Mouse (Mus musculus) midbrain, postnatal 0 days (tissue): ENCODE results near the gene Methig1. TPM values are rescaled to one million over a fixed set of nuclear protein-coding genes. Genes with fewer than 3 reads are reported as not detected.
"Not testable (repeated sequence)": the region's sequence is repeated elsewhere in the genome, so short reads cannot be mapped to it uniquely, and the experiment has no call there.

Experiments
- ATAC-seq: fragments of 200-750 bp; cut with Nextera tagmentation; 2 replicates; pipeline ENCODE4 v1.8.0; 2017; ENCODE audit warnings: moderate number of reproducible peaks, mild to moderate bottlenecking, moderate TSS enrichment, moderate library complexity; ENCODE audit not compliant: low FRiP score
- DNase-seq: peaks from one replicate; pipeline ENCODE4 v3.0.0-alpha.2; 2015; ENCODE audit warnings: low spot score
- H3K27ac ChIP-seq: fragments of 300-500 bp; sonication (generic); 2 replicates; pipeline ENCODE4 v1.5.1; 2014; ENCODE audit warnings: low read depth, mild to moderate bottlenecking, low read length, mixed read lengths
- H3K27me3 ChIP-seq: fragments of 300-500 bp; sonication (generic); 2 replicates; pipeline ENCODE4 v1.6.1; 2014; ENCODE audit warnings: low read length, control low read depth, mixed read lengths; ENCODE audit not compliant: insufficient read depth
- H3K36me3 ChIP-seq: fragments of 300-500 bp; sonication (generic); 2 replicates; pipeline ENCODE4 v1.6.1; 2014; ENCODE audit warnings: low read length, control low read depth, mixed read lengths; ENCODE audit not compliant: insufficient read depth
- H3K4me1 ChIP-seq: fragments of 300-500 bp; sonication (generic); 2 replicates; pipeline ENCODE4 v1.6.1; 2014; ENCODE audit warnings: mild to moderate bottlenecking, control low read depth, antibody characterized with exemption, low read length, mixed read lengths; ENCODE audit not compliant: insufficient read depth
- H3K4me2 ChIP-seq: fragments of 300-500 bp; sonication (generic); 2 replicates; pipeline ENCODE4 v1.6.1; 2014; ENCODE audit warnings: low read depth, mild to moderate bottlenecking, low read length, mixed read lengths; ENCODE audit not compliant: poor library complexity, severe bottlenecking
- H3K4me3 ChIP-seq: fragments of 300-500 bp; sonication (generic); 2 replicates; pipeline ENCODE4 v1.5.1; 2014; ENCODE audit warnings: low read depth, mild to moderate bottlenecking, low read length, moderate library complexity
- H3K9ac ChIP-seq: fragments of 300-500 bp; sonication (generic); replicated peaks from 2 replicates; pipeline ENCODE4 v1.6.1; 2014; ENCODE audit warnings: mild to moderate bottlenecking, low read length, moderate library complexity, mixed read lengths; ENCODE audit not compliant: poor library complexity, severe bottlenecking
- H3K9me3 ChIP-seq: fragments of 300-500 bp; sonication (generic); 2 replicates; pipeline ENCODE4 v1.6.1; 2016; ENCODE audit warnings: low read length, control low read depth
- CTCF ChIP-seq: IDR thresholded peaks from 2 replicates; pipeline ENCODE4 v1.5.1; 2016; ENCODE audit warnings: antibody characterized with exemption, mild to moderate bottlenecking
- WGBS: fragments of 180-500 bp; shearing (Covaris S2); extraction: QIAGEN DNeasy Blood & Tissue Kit; methylation state at CpG from one replicate; pipeline ENCODE4 v1.1.7; 2014; 5-methylcytosine and 5-hydroxymethylcytosine counted together
- polyA plus RNA-seq: library from polyadenylated mRNA; unstranded; fragments of >200 nt; fragmentation: Nextera tagmentation; extraction: Ambion mirVana; gene quantifications from 2 replicates; pipeline ENCODE4 v1.2.1, GENCODE M21; 2015
- total RNA-seq: library from RNA; depleted of rRNA; stranded (reverse); fragments of >200 nt; gene quantifications from 2 replicates; pipeline ENCODE4 v1.2.3, GENCODE M21; 2014

The Methig1 gene
- total and polyA plus RNA-seq, 2 experiments from 2014 or later = not detected

DNA sequence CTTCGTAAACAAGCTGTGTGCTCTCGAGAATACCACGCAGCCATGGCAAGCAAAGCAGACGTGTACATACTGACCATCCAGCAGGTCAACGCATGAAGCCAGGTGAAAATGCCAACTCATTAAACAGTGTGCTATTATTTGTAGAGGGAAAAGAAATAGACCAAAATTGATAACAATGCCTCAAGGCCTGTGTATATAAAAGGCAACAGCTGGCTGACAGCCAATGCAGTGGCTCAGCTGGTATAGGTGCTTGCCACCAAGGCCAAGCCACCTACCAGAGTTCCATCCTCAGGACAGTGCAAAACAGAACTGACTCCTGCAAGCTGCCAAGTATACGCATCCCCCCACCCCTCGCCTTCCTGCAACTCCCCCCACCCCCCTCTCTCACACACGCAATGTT lies 62.7 kb downstream of the Methig1 start:
- no peak for TF ChIP-seq CTCF
- DNase-seq (no peak), ATAC-seq (no peak)
- H3K27ac ChIP-seq = no peak overlapping the region
- no peak overlapping the region for H3K4me3 ChIP-seq
- peaks cover 7% of the 10 kb centered on the region; the same call in 1 of the 2 replicates for H3K4me1 ChIP-seq
- 0 out of 2 replicates have a peak, but pooled peaks cover 2% of the 10 kb centered on the region for H3K36me3 ChIP-seq
- H3K9me3 ChIP-seq = no peaks in the 10 kb centered on the region
- 85% methylated on average over 8 of the region's 8 CpGs for WGBS
- H3K9ac ChIP-seq = no peak overlapping the region
- no peak overlapping the region for H3K4me2 ChIP-seq
- H3K27me3 ChIP-seq = no peaks in the 10 kb centered on the region

DNA sequence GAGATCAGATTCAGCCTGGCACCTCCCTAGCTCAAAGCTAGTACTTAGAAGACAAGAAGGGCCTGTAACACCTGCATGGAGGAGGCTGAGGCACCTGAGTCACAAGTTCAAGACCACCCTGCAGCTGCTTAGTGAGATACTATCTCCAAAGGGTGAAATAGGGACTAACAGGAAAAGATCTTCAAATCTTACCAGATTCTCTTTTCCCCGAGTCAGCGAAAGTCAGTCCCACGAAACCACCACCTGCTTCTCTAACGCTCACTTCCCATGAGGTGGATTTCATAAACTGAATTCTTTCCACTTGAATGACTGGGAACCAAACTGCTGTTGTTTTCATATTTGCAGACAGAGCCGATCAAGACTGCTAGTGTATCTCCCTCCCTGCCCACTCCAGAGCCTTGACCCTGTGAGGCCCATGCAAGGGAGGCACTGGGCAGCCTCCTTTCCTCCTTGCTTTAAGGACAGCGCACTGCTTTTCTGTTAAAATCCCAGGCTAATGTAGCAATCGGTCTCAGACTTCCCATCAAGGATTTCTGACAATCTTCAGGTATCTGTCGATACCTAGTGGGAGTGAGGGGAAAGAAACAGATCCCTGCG lies 65.0 kb downstream of the Methig1 start:
- 87% methylated on average over 9 of the region's 9 CpGs for WGBS
- H3K9ac ChIP-seq = no peak overlapping the region
- H3K9me3 ChIP-seq = no peaks in the 10 kb centered on the region
- DNase-seq (no peak), ATAC-seq (no peak)
- H3K4me1 ChIP-seq = peaks cover 13% of the 10 kb centered on the region; the same call in 1 of the 2 replicates
- no peak overlapping the region for H3K27ac ChIP-seq
- H3K4me3 ChIP-seq = no peak overlapping the region
- H3K27me3 ChIP-seq = no peaks in the 10 kb centered on the region
- no peak overlapping the region for H3K4me2 ChIP-seq
- no peak for TF ChIP-seq CTCF
- no peaks in the 10 kb centered on the region for H3K36me3 ChIP-seq

DNA sequence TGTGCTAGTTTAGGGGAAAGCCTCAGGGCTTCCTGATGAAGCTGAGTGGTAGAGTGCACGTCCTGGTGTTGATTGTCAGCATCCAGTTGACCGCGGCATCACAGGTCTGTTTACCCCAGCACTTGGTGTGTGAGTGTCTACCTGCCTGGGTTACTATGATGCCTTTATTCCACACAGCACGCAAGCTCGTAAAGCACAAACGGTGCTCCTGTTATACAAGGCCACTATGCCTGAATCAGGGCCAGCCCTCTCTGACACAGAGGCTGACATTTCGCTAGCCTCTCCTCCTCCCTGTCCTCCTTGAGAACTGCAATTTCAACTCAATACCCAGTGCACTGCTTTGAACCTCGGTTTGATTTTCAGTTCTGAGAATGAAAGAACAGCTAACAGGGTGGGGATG lies 66.4 kb downstream of the Methig1 start:
- no peak for TF ChIP-seq CTCF
- H3K9me3 ChIP-seq = no peaks in the 10 kb centered on the region
- H3K4me2 ChIP-seq = no peak overlapping the region
- WGBS = 71% methylated on average over 8 of the region's 8 CpGs
- no peak for ATAC-seq
- DNase-seq = no peak
- H3K36me3 ChIP-seq = no peaks in the 10 kb centered on the region
- H3K27ac ChIP-seq = no peak overlapping the region; the same call in 1 of the 2 replicates
- peaks cover 2% of the 10 kb centered on the region for H3K27me3 ChIP-seq
- H3K4me1 ChIP-seq = peaks cover 13% of the 10 kb centered on the region; the same call in 1 of the 2 replicates
- no peak overlapping the region for H3K9ac ChIP-seq
- H3K4me3 ChIP-seq = no peak overlapping the region

DNA sequence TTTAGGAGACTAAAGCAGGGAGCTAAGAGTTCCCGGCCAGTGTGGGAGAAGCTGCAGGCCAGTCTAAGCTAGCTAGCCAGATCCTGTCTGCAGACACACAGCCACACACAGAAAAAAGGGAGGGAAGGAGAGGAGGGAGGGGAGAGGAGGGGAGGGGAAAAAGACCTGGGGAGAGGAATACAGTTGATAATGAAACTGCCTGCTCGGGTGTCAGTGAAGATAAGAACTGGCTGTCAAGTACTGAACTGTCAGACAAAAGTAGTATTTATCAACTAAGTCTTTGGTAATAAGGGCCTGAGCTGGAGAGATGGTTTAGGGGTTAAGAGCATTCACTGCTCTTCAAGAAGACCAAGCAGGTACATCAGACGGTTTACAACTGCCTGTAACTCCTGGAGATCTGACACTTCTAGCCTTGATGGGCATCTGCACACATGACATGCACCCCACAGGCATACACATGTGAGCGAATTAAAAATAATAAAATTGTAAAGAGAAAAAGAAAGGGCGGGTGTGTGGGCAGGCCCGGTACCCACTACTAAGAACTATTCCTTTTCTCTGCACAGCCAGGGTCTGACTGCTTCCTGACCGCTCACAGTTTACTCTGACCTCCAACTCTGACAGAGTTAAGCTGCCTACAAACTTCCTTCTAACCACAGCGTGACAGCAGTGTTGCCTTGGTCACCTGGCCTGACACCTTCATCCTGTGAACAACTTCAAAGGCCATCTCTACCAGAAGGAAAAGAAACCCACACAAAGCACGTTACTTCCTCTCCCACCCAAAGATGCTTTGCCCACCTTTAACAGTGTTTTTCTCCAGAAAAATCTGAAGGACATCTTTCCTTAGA lies 67.2 kb downstream of the Methig1 start:
- 64% methylated on average over 9 of the region's 9 CpGs for WGBS
- peaks cover 10% of the 10 kb centered on the region for H3K27me3 ChIP-seq
- ATAC-seq = no peak
- H3K4me2 ChIP-seq = no peak overlapping the region
- H3K4me1 ChIP-seq = peaks cover 13% of the 10 kb centered on the region; the same call in 1 of the 2 replicates
- no peak overlapping the region for H3K4me3 ChIP-seq
- H3K9me3 ChIP-seq = no peaks in the 10 kb centered on the region
- H3K36me3 ChIP-seq = no peaks in the 10 kb centered on the region
- H3K9ac ChIP-seq = 0 out of 2 replicates have a peak overlapping the region, but pooled peaks have one; percentile 13
- DNase-seq = no peak
- no peak for TF ChIP-seq CTCF
- no peak overlapping the region for H3K27ac ChIP-seq

DNA sequence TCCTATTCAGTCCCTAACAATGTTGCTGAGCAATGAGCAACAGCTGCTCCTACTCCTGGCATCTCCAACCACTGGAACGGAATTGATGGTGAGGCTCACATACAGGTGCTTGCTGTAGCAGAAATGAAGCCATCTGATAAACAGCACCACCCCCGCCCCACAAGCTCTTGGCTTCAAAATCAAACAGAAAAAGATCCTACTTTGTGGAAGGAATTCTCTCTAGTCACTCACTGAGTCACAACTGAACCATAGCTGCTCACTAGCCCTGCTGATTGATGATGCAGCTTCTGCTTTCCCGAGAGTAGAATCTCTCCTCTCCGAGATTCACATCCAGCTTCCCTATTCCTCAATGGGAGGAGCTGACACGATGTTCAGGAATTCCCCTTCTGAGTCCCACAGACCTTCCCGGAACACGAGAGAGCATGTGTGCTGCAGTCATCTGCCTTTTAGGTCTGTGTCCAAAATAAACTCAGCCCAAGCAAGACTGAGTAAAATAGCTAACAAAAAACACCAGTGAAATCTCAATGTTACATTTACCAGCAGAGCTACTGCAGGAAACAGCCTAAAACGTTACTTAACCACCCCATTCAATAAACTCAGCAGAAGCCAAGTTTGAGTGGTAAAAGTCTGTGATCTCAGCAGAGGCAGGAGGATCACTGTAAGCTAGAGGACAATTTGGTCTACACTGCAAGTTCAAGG lies 68.3 kb downstream of the Methig1 start:
- Histone ChIP-seq H3K27me3 (peaks cover 15% of the 10 kb centered on the region), H3K27ac (no peak overlapping the region), H3K9me3 (no peaks in the 10 kb centered on the region), H3K9ac (0 out of 2 replicates have a peak overlapping the region, but pooled peaks have one; percentile 13), H3K4me1 (peaks cover 13% of the 10 kb centered on the region; the same call in 1 of the 2 replicates), H3K4me3 (peak overlapping the region; percentile 85), H3K36me3 (no peaks in the 10 kb centered on the region), H3K4me2 (peak overlapping the region; percentile 91)
- ATAC-seq = no peak
- WGBS = 48% methylated on average over 8 of the region's 8 CpGs
- DNase-seq = no peak
- no peak for TF ChIP-seq CTCF

DNA sequence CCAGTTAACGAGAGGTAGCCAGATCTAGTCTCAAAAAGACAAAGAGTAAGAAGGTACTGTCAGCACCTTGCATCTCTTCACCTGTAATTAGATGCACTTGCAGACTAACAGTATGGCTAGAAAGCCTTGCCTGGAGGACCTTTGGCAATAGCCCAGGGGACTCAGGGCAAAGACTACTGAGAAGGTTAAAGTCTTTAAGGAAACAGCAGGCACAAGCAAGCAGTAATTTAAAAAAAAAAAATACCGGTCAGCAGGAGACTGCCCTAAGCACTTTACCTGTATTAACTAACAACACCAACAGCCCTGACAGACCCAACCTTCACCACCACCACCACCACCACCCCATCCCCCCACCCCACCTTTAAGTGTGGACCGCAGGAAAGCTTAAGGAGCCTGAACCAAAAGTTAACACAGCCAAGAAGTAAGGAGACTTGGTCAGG lies 68.8 kb downstream of the Methig1 start, which contains the start of gene Gm5475:
Gm5475 (plus strand) TSS at position 390 of the 440 bp plus-strand sequence.
- H3K36me3 ChIP-seq, H3K9me3 ChIP-seq, ATAC-seq, DNase-seq: not testable (repeated sequence)
- 27% methylated on average over 3 of the region's 3 CpGs for WGBS
- Histone ChIP-seq H3K27me3 (peaks cover 15% of the 10 kb centered on the region), H3K4me3 (peak within 1 kb of the TSS; percentile 85), H3K4me1 (peaks cover 13% of the 10 kb centered on the region; the same call in 1 of the 2 replicates), H3K27ac (peak within 1 kb of the TSS; percentile 58), H3K4me2 (peak within 1 kb of the TSS; percentile 91), H3K9ac (peak within 1 kb of the TSS; percentile 85)
